Mouse (Mus musculus): ENCODE measurements at regions not wholly inside any gene's neighbourhood (a gene's known extent, or its start where the extent isn't known, plus 50 kb on each side); places are given as distances from the start of the nearest gene placed in this dataset.

DNA sequence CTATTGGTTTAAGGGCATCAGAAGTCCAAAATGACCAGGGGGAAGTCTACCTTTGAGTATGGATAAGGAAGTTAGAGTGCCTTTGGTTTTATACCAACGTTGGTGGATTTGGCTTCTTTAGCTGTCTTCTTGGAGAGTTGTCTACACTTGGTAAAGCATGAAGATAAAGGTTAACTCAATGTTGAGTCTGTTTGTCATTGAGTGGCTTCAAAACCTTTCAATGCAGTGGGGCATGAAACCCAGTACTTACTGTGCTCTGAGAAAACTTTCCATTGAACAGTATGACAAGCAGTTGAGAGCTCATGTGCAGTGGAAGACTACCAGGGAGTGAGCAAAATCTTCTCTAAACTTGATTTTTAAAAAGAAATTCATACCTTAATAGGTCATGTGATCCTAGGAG, 445.7 kb downstream of the Irx1 start:
- TF ChIP-seq CTCF (IDR thresholded peaks at IDR 0.05) (no peak), EP300 (IDR thresholded peaks at IDR 0.05; ENCODE audit: insufficient read depth, low read depth, low read length) (no peak)

Measured in heart, adult 2 months (tissue).